Mouse (Mus musculus) embryonic facial prominence, embryonic 14.5 days (tissue): ENCODE measurements around the gene Cd4. TPM values are rescaled to one million over a fixed set of nuclear protein-coding genes. Genes with fewer than 3 reads are reported as not detected.

Source experiments
- ATAC-seq: fragments of 200-750 bp; cut with Nextera tagmentation; 2 replicates; pipeline ENCODE4 v1.8.0; 2017; ENCODE audit warnings: low read depth, moderate number of reproducible peaks, moderate TSS enrichment
- DNase-seq: peaks from one replicate; pipeline ENCODE4 v3.0.0-alpha.2; 2015; ENCODE audit warnings: low spot score
- H3K27ac ChIP-seq: fragments of 300-500 bp; sonication (generic); replicated peaks from 2 replicates; pipeline ENCODE4 v1.5.1; 2014; ENCODE audit warnings: low read depth, mild to moderate bottlenecking, low read length, moderate library complexity
- H3K27me3 ChIP-seq: fragments of 300-500 bp; sonication (generic); replicated peaks from 2 replicates; pipeline ENCODE4 v1.6.1; 2014; ENCODE audit warnings: low read length; ENCODE audit not compliant: control insufficient read depth, insufficient read depth
- H3K36me3 ChIP-seq: fragments of 300-500 bp; sonication (generic); 2 replicates; pipeline ENCODE4 v1.6.1; 2014; ENCODE audit warnings: low read length, mixed read lengths; ENCODE audit not compliant: control insufficient read depth, insufficient read depth
- H3K4me1 ChIP-seq: fragments of 300-500 bp; sonication (generic); 2 replicates; pipeline ENCODE4 v1.6.1; 2014; ENCODE audit warnings: antibody characterized with exemption, low read length; ENCODE audit not compliant: control insufficient read depth, insufficient read depth
- H3K4me2 ChIP-seq: fragments of 300-500 bp; sonication (generic); 2 replicates; pipeline ENCODE4 v1.6.1; 2014; ENCODE audit warnings: low read depth, mild to moderate bottlenecking, low read length, moderate library complexity, mixed read lengths
- H3K4me3 ChIP-seq: fragments of 300-500 bp; sonication (generic); 2 replicates; pipeline ENCODE4 v1.5.1; 2014; ENCODE audit warnings: low read depth, mild to moderate bottlenecking, low read length
- H3K9ac ChIP-seq: fragments of 300-500 bp; sonication (generic); 2 replicates; pipeline ENCODE4 v1.6.1; 2014; ENCODE audit warnings: low read depth, mild to moderate bottlenecking, low read length, moderate library complexity, mixed read lengths
- H3K9me3 ChIP-seq: fragments of 300-500 bp; sonication (generic); 2 replicates; pipeline ENCODE4 v1.6.1; 2016; ENCODE audit warnings: low read length; ENCODE audit not compliant: control insufficient read depth
- WGBS: fragments of 180-500 bp; shearing (Covaris S2); extraction: QIAGEN DNeasy Blood & Tissue Kit; methylation state at CpG from one replicate; pipeline ENCODE4 v1.1.7; 2014; 5-methylcytosine and 5-hydroxymethylcytosine counted together
- polyA plus RNA-seq: library from polyadenylated mRNA; unstranded; fragments of >200 nt; fragmentation: Nextera tagmentation; extraction: Ambion mirVana; gene quantifications from 2 replicates; pipeline ENCODE4 v1.2.1, GENCODE M21; 2014

Gene Cd4
- polyA plus RNA-seq, 1 experiment from 2014 or later, result 0.25 TPM

- ATAC-seq, result peak; percentile 70
- Histone ChIP-seq H3K27me3 (no peaks in the 10 kb centered on the region), H3K9me3 (no peaks in the 10 kb centered on the region), H3K4me3 (peak overlapping the region; percentile 93), H3K4me1 (peaks cover 42% of the 10 kb centered on the region), H3K9ac (peak overlapping the region; percentile 99), H3K4me2 (peak overlapping the region; percentile 99), H3K27ac (peak overlapping the region; percentile 100), H3K36me3 (peaks cover 23% of the 10 kb centered on the region)
- under 1% methylated on average over 33 of the region's 89 CpGs for WGBS
- DNase-seq, result peak; percentile 98
Observed at GRCm38 (mm10) chr6:124917518-124918330, 29.7 kb upstream of the Cd4 start.

- ATAC-seq, result peak; percentile 72
- Histone ChIP-seq H3K9me3 (no peaks in the 10 kb centered on the region), H3K4me2 (peak overlapping the region; percentile 99), H3K4me3 (peak overlapping the region; percentile 93), H3K9ac (peak overlapping the region; percentile 99), H3K27ac (peak overlapping the region; percentile 100), H3K4me1 (peaks cover 42% of the 10 kb centered on the region), H3K36me3 (peaks cover 27% of the 10 kb centered on the region), H3K27me3 (no peaks in the 10 kb centered on the region)
- under 1% methylated on average over 31 of the region's 67 CpGs for WGBS
- DNase-seq, result peak; percentile 88
Observed at GRCm38 (mm10) chr6:124916695-124917517, 28.9 kb upstream of the Cd4 start.

GRCm38 (mm10) chr6:124915942-124916694, 28.1 kb upstream of the Cd4 start:
- Histone ChIP-seq H3K9ac (peak overlapping the region; percentile 99), H3K4me1 (peaks cover 36% of the 10 kb centered on the region), H3K27ac (peak overlapping the region; percentile 100), H3K4me3 (peak overlapping the region; percentile 93), H3K27me3 (no peaks in the 10 kb centered on the region), H3K4me2 (peak overlapping the region; percentile 99), H3K36me3 (peaks cover 27% of the 10 kb centered on the region), H3K9me3 (no peaks in the 10 kb centered on the region)
- 5% methylated on average over 12 of the region's 12 CpGs for WGBS
- peak; percentile 50 for DNase-seq
- ATAC-seq, result no peak

- DNase-seq (peak; percentile 50), ATAC-seq (no peak)
- H3K27ac ChIP-seq, result peak overlapping the region; percentile 100; the same call in 1 of the 2 replicates
- H3K4me2 ChIP-seq, result peak overlapping the region; percentile 99
- peak overlapping the region; percentile 99 for H3K9ac ChIP-seq
- H3K36me3 ChIP-seq, result peaks cover 27% of the 10 kb centered on the region
- peak overlapping the region; percentile 93 for H3K4me3 ChIP-seq
- no peaks in the 10 kb centered on the region for H3K27me3 ChIP-seq
- H3K4me1 ChIP-seq, result peaks cover 28% of the 10 kb centered on the region
- no peaks in the 10 kb centered on the region for H3K9me3 ChIP-seq
- 15% methylated on average over 22 of the region's 22 CpGs for WGBS
Observed at GRCm38 (mm10) chr6:124915160-124915941, 27.3 kb upstream of the Cd4 start.

DNA sequence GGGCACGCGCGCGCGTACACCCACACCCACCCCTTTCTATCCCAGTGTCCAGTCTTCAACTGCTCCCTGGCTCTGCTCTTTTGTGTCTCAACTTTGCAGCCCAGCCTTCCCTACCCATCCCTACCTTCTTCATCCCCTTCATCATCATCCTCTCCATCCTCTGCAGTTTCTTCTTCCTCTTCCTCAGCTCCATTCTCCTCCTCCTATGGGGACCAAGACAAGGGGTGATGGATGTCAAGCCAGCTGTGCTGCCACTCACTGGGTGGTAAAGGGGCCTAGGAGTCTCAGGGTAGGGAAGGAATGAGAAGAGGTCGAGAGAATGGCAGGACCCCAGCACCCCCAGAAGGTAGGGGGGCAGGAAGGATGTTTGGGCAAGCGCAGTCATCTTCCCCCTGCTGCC, 26.5 kb upstream of the Cd4 start:
- Histone ChIP-seq H3K27ac (0 out of 2 replicates have a peak overlapping the region, but pooled peaks have one; percentile 100), H3K4me1 (peaks cover 32% of the 10 kb centered on the region), H3K27me3 (no peaks in the 10 kb centered on the region), H3K4me2 (peak overlapping the region; percentile 99), H3K36me3 (peaks cover 27% of the 10 kb centered on the region), H3K9me3 (no peaks in the 10 kb centered on the region), H3K9ac (0 out of 2 replicates have a peak overlapping the region, but pooled peaks have one; percentile 34), H3K4me3 (no peak overlapping the region)
- ATAC-seq (no peak), DNase-seq (no peak)
- WGBS, result 81% methylated on average over 7 of the region's 7 CpGs

DNA sequence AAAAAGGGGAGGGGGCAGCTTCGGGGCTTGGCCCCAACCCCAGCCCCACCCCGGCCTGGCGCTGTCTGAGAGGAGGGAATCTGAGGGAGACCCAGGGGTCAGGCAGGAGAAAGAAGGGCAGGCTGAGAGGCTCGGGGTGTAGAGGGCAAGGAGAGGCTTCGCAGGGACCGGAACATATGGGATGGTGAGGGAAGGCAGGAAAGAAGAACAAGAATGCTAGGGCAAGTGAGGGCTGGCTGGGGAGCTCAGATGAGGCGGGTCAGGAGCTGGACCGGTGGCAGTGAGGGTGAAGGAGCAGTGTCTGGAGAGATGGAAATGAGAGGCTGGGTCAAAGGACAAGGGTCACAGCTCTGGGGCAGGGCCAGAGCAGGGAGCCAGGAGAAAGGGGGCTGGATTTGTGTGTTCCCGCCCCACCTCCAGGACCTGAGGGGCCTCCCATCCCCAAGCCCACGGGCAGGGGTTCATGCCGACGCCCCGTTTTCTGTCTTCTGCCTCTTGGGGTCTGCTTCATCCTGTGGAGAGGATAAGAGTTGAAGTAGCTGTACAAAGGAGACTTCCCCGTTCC, 25.8 kb upstream of the Cd4 start:
- WGBS, result 57% methylated on average over 9 of the region's 14 CpGs
- H3K36me3 ChIP-seq, result peaks cover 27% of the 10 kb centered on the region
- H3K4me1 ChIP-seq, result peaks cover 30% of the 10 kb centered on the region
- no peak overlapping the region for H3K4me2 ChIP-seq
- peak overlapping the region; percentile 50; the same call in 1 of the 2 replicates for H3K27ac ChIP-seq
- H3K4me3 ChIP-seq, result no peak overlapping the region
- H3K27me3 ChIP-seq, result no peaks in the 10 kb centered on the region
- no peaks in the 10 kb centered on the region for H3K9me3 ChIP-seq
- no peak for DNase-seq
- ATAC-seq, result no peak
- H3K9ac ChIP-seq, result no peak overlapping the region

- 79% methylated on average over 6 of the region's 6 CpGs for WGBS
- H3K27ac ChIP-seq, result no peak overlapping the region
Observed at GRCm38 (mm10) chr6:124913214-124913613, 25.2 kb upstream of the Cd4 start.

More at GRCm38 (mm10) chr6:124913214-124913613, 25.2 kb upstream of the Cd4 start:
- H3K9me3 ChIP-seq, result no peaks in the 10 kb centered on the region
- no peak for DNase-seq
- H3K27me3 ChIP-seq, result no peaks in the 10 kb centered on the region
- no peak overlapping the region for H3K4me3 ChIP-seq
- no peak overlapping the region for H3K9ac ChIP-seq
- peaks cover 25% of the 10 kb centered on the region for H3K4me1 ChIP-seq
- peaks cover 27% of the 10 kb centered on the region for H3K36me3 ChIP-seq
- no peak for ATAC-seq
- H3K4me2 ChIP-seq, result no peak overlapping the region
